Mouse (Mus musculus): ENCODE results near the gene Ugt1a2.
A peak's percentile ranks its signal among the peaks of the same experiment; 100 is the strongest.
"Not testable (repeated sequence)": the region's sequence is repeated elsewhere in the genome, so short reads cannot be mapped to it uniquely, and the experiment has no call there.

Ugt1a2 gene

DNA sequence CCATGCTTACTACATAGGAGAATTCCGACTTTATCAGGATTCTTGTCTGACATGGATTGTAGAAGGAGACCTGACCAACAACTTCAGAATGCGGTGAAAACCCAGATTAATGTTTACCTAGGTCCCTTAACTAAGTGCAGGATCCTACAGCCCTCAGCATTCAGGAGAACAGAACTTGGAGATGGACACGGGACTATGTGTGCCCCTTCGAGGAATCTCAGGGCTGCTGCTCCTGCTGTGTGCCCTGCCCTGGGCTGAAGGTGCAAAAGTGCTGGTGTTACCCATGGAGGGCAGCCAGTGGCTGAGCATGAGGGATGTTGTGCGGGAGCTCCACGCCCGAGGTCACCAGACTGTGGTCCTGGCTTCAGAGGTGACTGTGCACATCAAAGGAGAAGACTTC lies at the start of gene Ugt1a2:
Ugt1a2 (plus strand) TSS at position 146 of the 400 bp plus-strand sequence.
- DNase-seq (ENCODE audit: low spot score in 2 of 2), result no peak

DNA sequence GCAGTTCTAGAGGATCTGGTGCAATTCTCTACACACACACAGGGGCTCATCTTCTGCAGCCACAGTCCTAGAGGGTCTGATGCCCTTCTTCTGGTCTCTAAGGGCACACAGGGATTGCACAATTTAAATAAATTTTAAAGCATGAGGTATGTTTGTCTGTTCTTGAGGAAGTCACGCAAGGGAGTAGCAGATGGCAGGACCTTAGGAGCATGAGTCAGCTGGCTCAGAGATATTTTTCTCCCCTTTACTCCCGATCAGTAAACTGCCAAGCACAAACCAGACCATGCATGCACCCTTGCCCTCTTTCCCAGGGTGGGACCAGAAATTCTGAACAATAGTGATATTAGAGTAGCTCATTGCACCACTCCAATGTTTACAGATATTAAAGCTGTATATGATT lies 42.0 kb upstream of the Ugt1a2 start:
- no peak for DNase-seq (ENCODE audit: low spot score in 2 of 2)

DNA sequence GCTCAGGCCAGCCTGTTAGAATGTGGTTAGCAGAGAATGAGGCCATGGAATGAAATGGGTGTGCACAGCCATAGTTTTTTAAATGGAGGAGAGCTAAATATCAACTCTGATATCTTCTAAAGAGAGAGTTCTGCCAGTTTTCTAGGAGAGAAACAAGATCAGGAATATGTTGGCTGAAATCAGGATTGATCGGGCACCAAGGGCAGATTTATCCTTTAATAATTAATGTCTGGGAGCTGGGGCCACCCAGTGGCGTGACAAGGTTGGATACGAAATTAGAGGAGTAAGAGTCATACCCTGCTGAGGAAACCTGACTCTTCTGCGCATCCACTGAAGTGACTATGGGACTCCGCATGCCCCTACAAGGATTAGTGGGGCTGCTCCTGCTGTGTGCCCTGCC lies 34.7 kb upstream of the Ugt1a2 start, which contains the start of gene Ugt1a5:
Ugt1a5 (plus strand) TSS at position 302 of the 400 bp plus-strand sequence.
- DNase-seq (ENCODE audit: low spot score in 2 of 2), result no peak

DNA sequence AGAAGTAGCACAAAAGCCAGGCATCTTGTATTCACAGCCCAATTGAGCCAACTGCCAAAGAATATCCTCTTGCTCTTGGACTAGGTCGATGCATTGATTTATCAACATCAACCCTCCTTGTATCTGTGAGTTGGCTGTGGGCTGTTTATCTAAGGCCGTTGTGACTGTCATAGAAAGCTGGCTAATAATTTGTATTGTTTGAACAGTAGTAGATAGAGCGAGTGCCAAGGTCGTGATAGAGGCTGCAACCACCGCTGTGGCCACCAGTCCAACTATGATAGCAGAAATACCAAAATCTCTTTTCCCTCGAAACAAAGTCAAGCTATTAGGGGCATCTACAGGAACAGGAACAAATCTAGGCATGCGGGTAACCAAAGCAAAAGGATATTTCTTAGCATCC lies 28.2 kb upstream of the Ugt1a2 start:
- not testable (repeated sequence) for DNase-seq (ENCODE audit: low spot score in 2 of 2)

DNA sequence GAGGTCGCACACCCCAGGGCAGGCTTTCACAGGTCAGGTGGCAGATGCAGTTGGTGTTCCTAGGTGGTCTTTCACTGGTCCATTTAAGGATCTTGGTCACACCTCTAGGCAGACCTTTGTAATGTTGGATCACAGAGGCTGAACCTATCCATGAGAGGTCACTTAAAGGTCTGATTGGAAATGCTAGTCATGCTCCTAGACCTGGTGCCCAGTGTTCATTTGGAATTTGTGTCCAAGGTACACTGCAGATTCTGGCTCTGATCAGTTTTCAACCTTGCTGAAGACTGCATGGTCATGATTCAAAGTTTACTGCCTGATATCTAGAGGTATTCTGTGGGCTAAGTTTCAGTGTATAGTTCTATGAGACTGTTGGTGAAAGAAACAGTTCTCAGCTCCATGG lies 20.7 kb upstream of the Ugt1a2 start:
- no peak for DNase-seq (ENCODE audit: low spot score in 2 of 2)

DNA sequence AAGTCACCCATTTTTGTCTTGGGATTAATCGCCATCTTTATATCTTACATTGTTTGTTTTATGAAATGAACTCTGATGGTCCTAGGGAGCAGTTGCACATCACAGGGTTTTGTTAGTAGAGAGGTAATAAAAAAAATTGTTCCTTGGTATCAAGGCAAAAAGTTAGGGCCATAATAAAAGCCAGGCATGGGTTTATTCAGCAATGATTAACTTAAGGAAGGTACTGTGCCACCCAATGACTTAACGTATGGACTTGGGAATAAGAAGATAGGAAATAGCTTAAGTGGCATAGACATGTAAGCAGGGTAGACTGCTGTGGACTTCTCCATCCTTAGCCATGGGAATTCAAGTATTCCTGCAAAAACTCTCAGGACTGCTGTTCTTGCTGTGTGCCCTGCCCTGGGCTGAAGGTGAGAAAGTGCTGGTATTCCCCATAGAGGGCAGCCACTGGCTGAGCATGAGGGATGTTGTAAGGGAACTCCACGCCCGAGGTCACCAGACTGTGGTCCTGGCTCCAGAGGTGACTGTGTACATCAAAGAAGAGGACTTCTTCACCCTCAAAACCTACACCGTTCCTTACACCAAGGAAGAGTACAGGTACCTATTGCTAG lies 14.0 kb upstream of the Ugt1a2 start:
- DNase-seq (ENCODE audit: low spot score in 2 of 2), result no peak

DNA sequence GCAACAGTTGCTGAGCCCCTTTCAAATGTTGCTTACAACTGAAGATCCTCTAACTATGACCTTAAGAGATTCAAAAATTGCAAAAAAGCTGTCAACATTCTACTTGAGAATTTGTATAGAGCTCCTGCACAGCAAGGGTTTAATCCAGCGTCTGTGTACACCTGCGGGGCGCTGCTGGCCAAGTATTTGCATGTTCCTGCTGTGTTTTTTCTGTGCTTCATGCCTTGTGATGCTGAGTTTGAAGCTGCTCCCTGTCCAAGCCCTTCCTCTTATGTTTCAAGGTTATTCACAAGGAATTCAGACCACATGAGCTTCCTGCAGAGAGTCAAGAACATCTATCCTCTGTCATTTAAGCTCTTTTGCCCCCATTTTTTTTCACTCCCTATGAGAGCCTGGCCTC lies 8.3 kb upstream of the Ugt1a2 start:
- no peak for DNase-seq (ENCODE audit: low spot score in 2 of 2)

DNA sequence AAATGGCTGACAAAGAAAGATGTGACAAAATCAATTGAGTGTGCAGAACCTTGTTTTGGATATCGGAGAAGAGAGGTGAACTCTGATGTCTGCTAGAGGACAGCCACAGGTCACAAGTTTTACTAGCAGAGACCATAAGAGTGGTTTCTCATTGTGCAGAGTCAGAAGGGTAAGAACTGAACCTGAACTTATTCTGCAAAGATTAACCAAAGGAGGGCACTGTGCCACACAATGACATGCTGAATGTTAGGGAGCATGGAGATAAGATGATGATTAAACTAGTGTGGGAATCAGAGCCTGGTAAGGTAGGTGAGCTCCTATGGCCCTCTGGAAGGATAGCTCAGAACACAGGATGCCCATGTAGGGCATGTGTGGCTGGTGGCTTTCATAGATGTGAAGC lies 4.7 kb upstream of the Ugt1a2 start:
- no peak for DNase-seq (ENCODE audit: low spot score in 2 of 2)

DNA sequence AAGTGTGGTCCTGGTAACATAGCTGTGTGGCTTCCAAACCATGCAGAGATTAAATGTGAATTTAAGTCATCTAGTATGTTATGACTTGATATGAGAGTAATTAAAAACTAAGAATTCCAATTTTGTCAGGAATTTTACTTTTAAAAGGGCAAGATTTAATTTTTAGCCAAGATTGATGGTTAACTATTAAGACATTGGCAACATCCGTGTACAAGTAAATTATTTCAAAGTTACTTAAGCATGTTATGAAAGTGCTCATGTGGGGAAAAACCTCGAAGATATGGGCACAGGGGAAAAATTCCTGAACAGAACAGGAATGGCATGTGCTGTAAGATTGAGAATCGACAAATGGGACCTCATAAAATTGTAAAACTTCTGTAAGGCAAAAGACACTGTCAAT lies 3.0 kb upstream of the Ugt1a2 start:
- DNase-seq (ENCODE audit: low spot score in 2 of 2), result no peak

DNA sequence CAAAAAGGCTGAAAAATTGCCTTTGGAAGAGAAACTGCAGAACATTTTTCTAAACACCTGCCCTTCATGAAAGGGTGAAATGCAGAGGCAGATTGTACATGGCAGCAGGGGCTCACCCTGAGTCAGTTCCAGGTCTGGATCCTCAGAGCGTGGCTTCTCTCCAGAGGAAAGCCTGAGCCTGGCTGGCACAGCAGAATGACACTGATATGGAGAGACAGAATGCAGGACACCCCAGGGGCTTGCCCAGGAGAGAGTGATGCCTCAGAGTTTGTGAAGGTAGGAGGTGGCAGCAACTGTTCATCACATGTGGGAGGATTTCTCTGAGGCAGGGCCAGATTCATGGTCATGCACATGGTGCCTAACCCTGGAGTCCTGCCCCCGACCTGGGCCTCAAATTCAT lies 405 bp upstream of the Ugt1a2 start:
- no peak for DNase-seq (ENCODE audit: low spot score in 2 of 2)

DNA sequence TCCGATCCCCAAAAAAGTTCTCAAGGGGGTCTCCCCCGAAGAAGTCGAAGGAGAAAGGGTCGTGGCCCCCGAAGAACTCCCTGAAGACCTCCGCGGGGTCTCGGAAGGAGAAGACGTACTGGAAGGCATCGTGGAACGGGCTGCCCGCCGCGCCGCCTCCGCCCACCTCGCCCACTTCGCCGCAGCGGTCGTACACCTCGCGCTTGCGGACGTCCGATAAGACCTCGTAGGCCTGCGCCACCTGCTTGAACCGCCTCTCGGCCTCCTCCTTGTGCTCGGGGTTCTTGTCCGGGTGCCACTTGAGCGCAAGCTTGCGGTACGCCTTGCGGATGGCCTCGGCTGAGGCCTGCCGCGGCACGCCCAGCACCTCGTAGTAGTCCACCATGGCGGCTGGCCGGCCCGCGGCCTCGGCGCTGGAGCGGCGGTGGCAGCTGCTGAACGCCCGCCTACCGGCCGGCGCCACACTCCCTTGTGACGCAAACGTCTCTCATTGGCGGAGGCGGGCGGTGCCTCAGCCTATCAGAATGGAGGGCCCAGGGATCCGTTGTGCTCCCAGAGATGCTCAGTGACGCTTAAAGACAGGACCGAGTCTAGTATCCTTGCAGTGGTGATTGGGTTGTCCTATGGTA lies 5.0 kb downstream of the Ugt1a2 start, which contains the start of gene Dnajb3:
Dnajb3 (minus strand) TSS at position 489 of the 629 bp plus-strand sequence.
- peak; percentile 91 to 93 for DNase-seq (ENCODE audit: low spot score in 2 of 2)

DNA sequence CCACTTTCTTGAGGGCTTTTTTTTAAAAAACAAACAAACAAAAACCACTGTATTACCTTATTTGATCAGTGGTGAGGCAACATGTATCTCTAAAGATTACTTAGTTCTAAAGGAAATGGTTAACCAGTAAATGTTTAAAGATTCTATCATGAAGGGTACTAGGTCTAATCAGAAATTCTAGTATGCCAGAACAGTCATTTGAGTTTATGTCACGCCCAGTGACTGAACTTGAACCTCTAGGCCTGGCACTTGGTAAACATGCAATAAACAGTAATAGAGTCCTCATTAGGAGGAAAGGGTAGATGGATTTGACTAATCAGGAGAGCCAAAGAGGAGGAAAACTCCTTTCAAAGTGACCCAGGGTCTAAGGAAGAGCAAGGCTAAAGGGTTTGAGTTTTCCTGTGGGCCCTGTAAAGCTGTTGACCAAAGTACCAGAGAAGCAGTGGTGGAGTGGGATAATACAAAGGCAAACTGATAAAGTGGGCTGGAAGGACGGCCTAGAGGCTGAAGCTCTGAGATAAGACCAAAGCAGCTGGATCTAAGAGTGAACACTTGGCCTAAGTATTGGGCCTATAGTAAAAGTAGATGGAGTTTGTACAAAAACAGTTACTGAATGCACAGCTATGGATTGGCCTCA lies 6.6 kb downstream of the Ugt1a2 start:
- no peak for DNase-seq (ENCODE audit: low spot score in 2 of 2)

DNA sequence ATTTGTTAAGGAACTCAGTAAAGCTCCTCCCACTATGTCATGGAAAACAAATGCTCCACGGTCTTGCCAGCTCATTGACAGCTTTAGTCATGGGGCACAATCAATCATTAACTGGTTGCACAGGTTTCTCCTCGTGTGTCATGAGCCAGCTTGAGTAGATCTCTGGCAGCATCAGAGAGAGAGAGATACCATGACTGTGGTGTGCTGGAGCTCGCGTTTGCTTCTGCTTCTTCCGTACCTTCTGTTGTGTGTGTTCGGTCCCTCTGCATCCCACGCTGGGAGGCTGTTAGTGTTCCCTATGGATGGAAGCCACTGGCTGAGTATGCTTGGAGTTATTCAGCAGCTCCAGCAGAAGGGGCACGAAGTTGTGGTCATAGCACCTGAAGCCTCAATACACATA lies 11.4 kb downstream of the Ugt1a2 start, which contains the start of gene Ugt1a1:
Ugt1a1 (plus strand) TSS at position 148 of the 400 bp plus-strand sequence.
- no peak for DNase-seq (ENCODE audit: low spot score in 2 of 2)

DNA sequence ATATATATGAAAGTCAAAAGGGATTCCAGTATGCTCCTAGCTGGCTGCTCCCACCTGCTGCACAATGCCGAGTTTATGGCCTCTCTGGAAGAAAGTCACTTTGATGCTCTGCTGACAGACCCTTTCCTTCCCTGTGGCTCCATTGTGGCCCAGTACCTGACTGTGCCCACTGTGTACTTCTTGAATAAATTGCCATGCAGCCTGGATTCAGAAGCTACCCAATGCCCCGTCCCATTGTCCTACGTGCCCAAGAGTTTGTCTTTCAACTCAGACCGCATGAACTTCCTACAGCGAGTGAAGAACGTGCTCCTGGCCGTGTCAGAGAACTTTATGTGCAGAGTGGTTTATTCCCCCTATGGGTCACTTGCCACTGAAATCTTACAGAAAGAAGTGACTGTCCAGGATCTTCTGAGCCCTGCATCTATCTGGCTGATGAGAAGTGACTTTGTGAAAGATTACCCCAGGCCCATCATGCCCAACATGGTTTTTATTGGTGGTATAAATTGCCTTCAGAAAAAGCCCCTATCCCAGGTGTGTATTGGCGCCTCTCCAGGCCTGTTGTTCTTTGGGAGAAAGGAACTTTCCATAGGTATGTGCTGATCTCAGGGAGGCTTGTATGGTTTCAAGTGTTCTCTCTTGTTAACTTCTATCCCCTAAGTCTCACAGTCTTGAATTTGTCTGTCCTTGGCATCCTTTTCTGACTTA lies 12.1 kb downstream of the Ugt1a2 start:
- no peak for DNase-seq (ENCODE audit: low spot score in 2 of 2)

DNA sequence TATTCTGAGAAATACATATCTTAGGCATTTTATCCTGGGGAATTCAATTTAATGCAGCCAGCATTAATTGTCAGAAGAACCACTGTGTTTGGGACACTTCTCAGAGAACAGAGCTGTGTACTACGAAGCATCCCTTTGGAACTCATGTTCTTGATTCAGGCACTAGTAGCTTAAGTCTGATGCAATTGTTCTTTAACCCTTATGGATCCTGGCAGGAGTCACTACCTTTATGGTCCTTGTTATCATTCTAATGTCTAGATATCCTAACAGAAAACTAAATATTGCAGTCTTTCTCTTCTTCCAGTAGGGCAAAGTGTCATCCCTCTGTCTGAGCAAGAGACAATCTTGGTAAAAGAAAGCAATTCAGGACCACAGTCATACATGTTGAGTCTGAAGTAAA lies 12.7 kb downstream of the Ugt1a2 start:
- no peak for DNase-seq (ENCODE audit: low spot score in 2 of 2)

DNA sequence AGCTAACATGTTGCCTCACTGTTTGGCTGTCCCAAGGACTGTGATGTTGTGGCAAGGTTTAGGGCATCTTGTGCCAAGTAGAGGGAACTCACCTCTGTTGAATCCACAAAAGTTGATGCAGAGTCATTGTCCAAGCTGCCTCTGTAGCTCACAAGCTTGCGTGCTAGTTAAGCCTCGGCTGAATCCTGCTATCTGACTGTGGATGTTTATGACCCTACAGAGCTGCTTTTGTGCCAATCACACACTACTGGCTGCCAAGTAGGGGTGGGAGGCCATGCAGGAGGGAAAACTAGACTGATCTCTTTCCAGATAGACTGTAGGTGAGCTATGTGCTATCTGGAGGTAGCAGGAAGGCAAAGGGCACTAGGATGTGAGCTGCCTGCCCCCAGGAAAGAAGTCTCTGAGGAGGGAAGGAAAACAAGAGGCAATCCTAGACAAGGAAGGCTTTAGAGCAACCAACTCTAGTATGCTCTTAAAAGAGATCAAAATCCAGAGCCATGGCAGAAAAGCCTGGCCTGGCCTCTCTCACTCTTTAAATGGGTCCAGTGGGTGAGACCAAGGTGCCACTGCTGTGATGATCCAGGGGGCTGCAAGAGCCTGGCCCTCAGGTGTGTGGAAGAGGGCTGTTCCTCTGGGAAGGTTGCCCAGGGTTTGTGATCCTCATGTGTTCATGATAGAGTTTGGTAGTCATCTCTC lies 13.5 kb downstream of the Ugt1a2 start:
- no peak for DNase-seq (ENCODE audit: low spot score in 2 of 2)

DNA sequence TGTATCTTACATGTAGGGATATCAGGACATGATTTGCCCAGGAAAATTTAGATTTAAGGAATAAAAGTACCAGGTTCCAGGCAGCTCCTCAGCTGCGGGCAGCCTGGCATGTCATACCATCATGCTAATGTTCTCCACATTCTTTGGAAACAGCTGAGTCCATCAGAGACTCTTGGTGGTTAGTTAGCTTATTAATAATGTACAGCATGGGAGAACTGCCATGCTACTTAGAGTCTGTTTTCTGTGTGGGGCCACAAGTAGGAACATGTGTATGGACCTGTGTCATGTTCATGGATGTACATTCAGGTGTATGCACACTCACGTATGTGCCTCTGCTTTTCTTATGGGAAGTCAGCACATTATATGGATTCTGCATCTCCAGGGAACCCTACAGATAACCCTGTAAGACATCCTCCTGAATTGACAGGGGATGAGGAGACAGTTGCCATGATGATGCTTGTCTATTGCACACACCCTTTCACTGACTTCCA lies 14.1 kb downstream of the Ugt1a2 start:
- DNase-seq (ENCODE audit: low spot score in 2 of 2), result no peak

DNA sequence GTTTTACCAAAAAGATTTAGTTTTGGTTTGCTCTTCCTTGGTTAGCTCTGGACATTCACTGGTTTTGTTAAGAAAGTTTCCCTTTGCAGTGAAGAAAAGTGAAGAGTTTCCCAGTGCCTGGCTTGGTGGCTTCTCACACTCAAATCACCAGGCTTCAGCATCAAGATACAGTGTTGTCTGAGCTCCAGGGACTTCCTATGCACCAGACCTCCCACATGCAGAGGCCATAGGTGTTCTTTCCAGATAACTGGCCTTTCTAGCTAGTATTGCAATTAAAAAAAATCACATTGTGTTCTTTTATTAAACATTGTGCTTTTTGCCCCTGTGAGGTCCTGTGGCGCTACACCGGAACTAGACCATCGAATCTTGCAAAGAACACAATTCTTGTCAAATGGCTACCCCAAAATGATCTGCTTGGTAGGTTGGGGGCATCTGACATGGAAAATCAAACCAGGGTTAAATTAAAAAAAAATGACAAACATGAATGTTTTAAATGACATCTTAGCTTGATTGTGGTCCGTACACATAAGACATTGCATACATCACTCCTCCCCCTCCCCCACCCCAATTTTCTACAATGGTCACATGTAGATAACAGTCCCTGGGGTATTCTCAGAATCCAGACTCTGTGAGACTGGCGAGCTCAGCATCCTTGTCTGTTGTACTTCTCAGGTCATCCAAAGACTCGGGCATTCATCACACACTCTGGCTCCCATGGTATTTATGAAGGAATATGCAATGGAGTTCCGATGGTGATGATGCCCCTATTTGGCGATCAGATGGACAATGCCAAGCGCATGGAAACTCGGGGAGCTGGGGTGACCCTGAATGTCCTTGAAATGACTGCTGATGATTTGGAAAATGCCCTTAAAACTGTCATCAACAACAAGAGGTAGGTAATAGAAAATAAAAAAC lies 15.3 kb downstream of the Ugt1a2 start:
- no peak for DNase-seq (ENCODE audit: low spot score in 2 of 2)

DNA sequence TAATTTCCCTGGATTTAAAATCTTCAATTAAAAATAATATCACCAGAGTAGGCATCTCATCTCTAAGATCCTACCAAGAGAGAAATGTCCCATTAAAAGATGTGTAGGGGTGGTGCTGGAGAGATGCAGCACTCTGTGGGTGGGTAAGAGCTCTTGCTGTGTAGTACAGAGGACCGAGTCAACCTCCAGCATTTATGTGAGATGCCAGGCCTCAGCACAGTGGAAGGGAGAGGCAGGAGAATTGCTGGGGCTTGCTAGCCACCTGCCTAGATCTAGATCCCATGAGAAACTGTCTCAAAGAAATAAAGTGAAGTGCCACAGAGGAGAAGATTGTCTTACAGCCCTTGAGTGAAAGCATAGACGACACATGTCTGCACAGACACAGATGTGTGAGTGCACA lies 16.1 kb downstream of the Ugt1a2 start:
- DNase-seq (ENCODE audit: low spot score in 2 of 2), result no peak

DNA sequence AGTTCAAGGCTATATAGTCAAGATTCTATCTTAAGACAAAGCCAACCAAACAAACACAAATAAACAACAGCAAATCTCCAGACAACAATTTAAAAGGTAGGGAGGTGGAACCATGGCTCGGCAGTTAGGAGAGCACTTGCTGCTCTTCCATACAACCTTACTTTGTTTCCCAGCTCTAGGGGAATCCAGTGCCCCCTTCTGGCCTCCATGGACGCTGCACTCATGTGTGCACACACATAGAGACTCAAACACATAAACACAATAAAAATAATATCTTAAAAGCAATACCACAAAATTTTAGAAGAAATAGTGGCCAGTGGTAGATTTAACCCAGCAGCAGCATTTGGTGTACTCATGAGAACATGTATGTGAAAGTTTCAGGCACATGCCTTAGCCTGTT lies 16.7 kb downstream of the Ugt1a2 start:
- no peak for DNase-seq (ENCODE audit: low spot score in 2 of 2)

DNA sequence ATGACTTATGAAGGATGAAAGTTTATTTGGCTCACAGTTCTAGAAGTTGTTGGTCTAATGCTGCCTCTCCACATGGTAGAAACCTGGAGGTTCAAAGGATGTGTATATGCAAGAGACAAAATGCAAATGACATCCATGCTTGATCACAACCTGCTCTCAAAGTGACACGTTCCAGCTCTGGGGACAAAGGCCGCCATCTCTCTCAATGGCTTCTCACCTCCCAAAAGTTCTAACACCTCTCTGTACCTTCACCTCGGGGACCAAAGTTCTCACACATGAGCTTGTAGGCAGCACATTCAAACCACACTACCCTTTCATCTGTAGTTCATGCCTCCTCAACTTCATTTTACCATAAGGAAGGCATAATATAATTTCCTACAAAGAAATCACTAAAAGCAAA lies 17.2 kb downstream of the Ugt1a2 start:
- no peak for DNase-seq (ENCODE audit: low spot score in 2 of 2)
